Mouse (Mus musculus) CH12.LX (cell line): ENCODE results near the gene Olfr1410. TPM values are rescaled to one million over a fixed set of nuclear protein-coding genes. Genes with fewer than 3 reads are reported as not detected.
A peak's percentile ranks its signal among the peaks of the same experiment; 100 is the strongest.

Experiments used
- DNase-seq: peaks from one replicate; pipeline ENCODE4 v3.0.0-alpha.2; 2013; ENCODE audit errors: extremely low read depth
- H3K27ac ChIP-seq: 2 replicates; pipeline ENCODE4 v1.5.1; 2012; ENCODE audit warnings: low read depth, mild to moderate bottlenecking, control low read depth, moderate library complexity; ENCODE audit not compliant: insufficient read depth
- H3K27me3 ChIP-seq: replicated peaks from 2 replicates; pipeline ENCODE3; 2012; ENCODE audit warnings: inconsistent platforms
- H3K36me3 ChIP-seq, 2 experiments: replicated peaks in 1 of 2; 2 replicates each; pipeline versions ENCODE3 to v1.6.1; 2012; ENCODE audit warnings: inconsistent platforms in 1 of 2, low read length in 1 of 2, mild to moderate bottlenecking in 1 of 2, mixed read lengths in 1 of 2, moderate library complexity in 1 of 2; ENCODE audit not compliant: control insufficient read depth in 1 of 2, insufficient read depth in 1 of 2
- H3K4me1 ChIP-seq, 2 experiments: 2 replicates each; pipeline ENCODE4 v1.6.1; 2012; ENCODE audit warnings: inconsistent platforms in 1 of 2, moderate library complexity in 1 of 2; ENCODE audit not compliant: insufficient read depth in 2 of 2, control insufficient read depth in 1 of 2
- H3K4me2 ChIP-seq: 2 replicates; pipeline ENCODE4 v1.6.1; 2012; ENCODE audit warnings: low read depth, mild to moderate bottlenecking, control low read depth; ENCODE audit not compliant: poor library complexity, insufficient read depth, severe bottlenecking
- H3K4me3 ChIP-seq, 3 experiments: fragments of 150-350 bp in 1 of 3; sonication (generic) in 1 of 3; replicated peaks in 1 of 3; 2 replicates each; pipeline versions ENCODE3 to v1.5.1; 2011 to 2012; ENCODE audit warnings: low read depth in 2 of 3, low read length in 2 of 3, mild to moderate bottlenecking in 2 of 3, moderate library complexity in 2 of 3, control low read depth in 1 of 3, improper control_type of control experiment in 1 of 3, inconsistent platforms in 1 of 3, mixed read lengths in 1 of 3; ENCODE audit not compliant: poor library complexity in 1 of 3
- H3K79me2 ChIP-seq: replicated peaks from 2 replicates; pipeline ENCODE4 v1.6.1; 2012; ENCODE audit warnings: mild to moderate bottlenecking, moderate library complexity; ENCODE audit not compliant: control insufficient read depth, poor library complexity, insufficient read depth, severe bottlenecking; ENCODE audit errors: extremely low read depth
- H3K9ac ChIP-seq: 2 replicates; pipeline ENCODE4 v1.6.1; 2012; ENCODE audit warnings: low read depth, mild to moderate bottlenecking, control low read depth, moderate library complexity; ENCODE audit not compliant: insufficient read depth
- H3K9me3 ChIP-seq: replicated peaks from 2 replicates; pipeline ENCODE3; 2012; ENCODE audit warnings: low read length, inconsistent platforms, mixed read lengths
- CHD1 ChIP-seq: IDR thresholded peaks from 2 replicates; pipeline ENCODE4 v1.6.1; 2012; ENCODE audit warnings: low read depth, low read length, improper control_type of control experiment, inconsistent platforms
- CTCF ChIP-seq, 2 experiments: IDR thresholded peaks in 1 of 2; conservative IDR thresholded peaks in 1 of 2; 2 replicates each; pipeline ENCODE4 v1.5.1; 2011 to 2012; ENCODE audit warnings: low read depth in 2 of 2, low read length in 2 of 2, improper control_type of control experiment in 1 of 2, inconsistent platforms in 1 of 2, mild to moderate bottlenecking in 1 of 2, moderate library complexity in 1 of 2
- E2F4 ChIP-seq: IDR thresholded peaks from 2 replicates; pipeline ENCODE4 v1.6.1; 2011; ENCODE audit warnings: low read depth, low read length, improper control_type of control experiment; ENCODE audit not compliant: insufficient replicate concordance
- ETS1 ChIP-seq: conservative IDR thresholded peaks from 2 replicates; pipeline ENCODE4 v1.6.1; 2012; ENCODE audit warnings: low read depth, mild to moderate bottlenecking, inconsistent platforms, low read length, improper control_type of control experiment, moderate library complexity
- IRF4 ChIP-seq: IDR thresholded peaks from 2 replicates; pipeline ENCODE4 v1.6.1; 2014; ENCODE audit warnings: low read depth, mild to moderate bottlenecking, inconsistent platforms, low read length, improper control_type of control experiment
- JUN ChIP-seq: IDR thresholded peaks from 2 replicates; pipeline ENCODE4 v1.6.1; 2011; ENCODE audit warnings: low read depth, mild to moderate bottlenecking, low read length, improper control_type of control experiment, moderate library complexity; ENCODE audit not compliant: insufficient read depth
- JUND ChIP-seq: conservative IDR thresholded peaks from 2 replicates; pipeline ENCODE4 v1.6.1; 2011; ENCODE audit warnings: low read depth, low read length, improper control_type of control experiment
- KAT2A ChIP-seq: IDR thresholded peaks from 2 replicates; pipeline ENCODE4 v1.6.1; 2012; ENCODE audit warnings: low read length, improper control_type of control experiment, inconsistent platforms; ENCODE audit not compliant: insufficient replicate concordance
- MAFK ChIP-seq: IDR thresholded peaks from 2 replicates; pipeline ENCODE4 v1.6.1; 2011; ENCODE audit warnings: low read length, improper control_type of control experiment; ENCODE audit not compliant: insufficient replicate concordance
- MAZ ChIP-seq: IDR thresholded peaks from 2 replicates; pipeline ENCODE4 v1.6.1; 2012; ENCODE audit warnings: low read depth, mild to moderate bottlenecking, inconsistent platforms, low read length, improper control_type of control experiment, moderate library complexity
- MXI1 ChIP-seq: IDR thresholded peaks from 2 replicates; pipeline ENCODE4 v1.6.1; 2011; ENCODE audit warnings: mild to moderate bottlenecking, low read depth, low read length, improper control_type of control experiment
- MYC ChIP-seq: IDR thresholded peaks from 2 replicates; pipeline ENCODE4 v1.6.1; 2011; ENCODE audit warnings: low read depth, mild to moderate bottlenecking, improper control_type of control experiment, low read length
- NELFE ChIP-seq: IDR thresholded peaks from 2 replicates; pipeline ENCODE4 v1.6.1; 2011; ENCODE audit warnings: low read depth, low read length, improper control_type of control experiment
- PAX5 ChIP-seq: IDR thresholded peaks from 2 replicates; pipeline ENCODE4 v1.6.1; 2012; ENCODE audit warnings: low read length, inconsistent platforms, mixed read lengths
- POLR2A ChIP-seq: IDR thresholded peaks from 2 replicates; pipeline ENCODE4 v1.6.1; 2011; ENCODE audit warnings: low read depth, mild to moderate bottlenecking, improper control_type of control experiment, low read length
- POLR2AphosphoS2 ChIP-seq: IDR thresholded peaks from 2 replicates; pipeline ENCODE4 v1.6.1; 2011; ENCODE audit warnings: low read depth, low read length, improper control_type of control experiment
- RAD21 ChIP-seq: IDR thresholded peaks from 2 replicates; pipeline ENCODE4 v1.6.1; 2011; ENCODE audit warnings: low read depth, mild to moderate bottlenecking, low read length, improper control_type of control experiment, moderate library complexity
- RCOR1 ChIP-seq: conservative IDR thresholded peaks from 2 replicates; pipeline ENCODE4 v1.6.1; 2012; ENCODE audit warnings: low read depth, mild to moderate bottlenecking, inconsistent platforms, low read length, improper control_type of control experiment
- SMC3 ChIP-seq: IDR thresholded peaks from 2 replicates; pipeline ENCODE4 v1.6.1; 2011; ENCODE audit warnings: low read depth, low read length, improper control_type of control experiment
- TCF12 ChIP-seq: IDR thresholded peaks from 2 replicates; pipeline ENCODE4 v1.6.1; 2014; ENCODE audit warnings: low read depth, mild to moderate bottlenecking, inconsistent platforms, low read length, improper control_type of control experiment
- UBTF ChIP-seq: IDR thresholded peaks from 2 replicates; pipeline ENCODE4 v1.6.1; 2012; ENCODE audit warnings: low read depth, mild to moderate bottlenecking, inconsistent platforms, low read length, improper control_type of control experiment, moderate library complexity
- USF2 ChIP-seq: conservative IDR thresholded peaks from 2 replicates; pipeline ENCODE4 v1.6.1; 2011; ENCODE audit warnings: low read depth, low read length, improper control_type of control experiment
- ZC3H11A ChIP-seq: IDR thresholded peaks from 2 replicates; pipeline ENCODE4 v1.6.1; 2012; ENCODE audit warnings: low read depth, mild to moderate bottlenecking, inconsistent platforms, low read length, improper control_type of control experiment
- ZNF384 ChIP-seq: IDR thresholded peaks from 2 replicates; pipeline ENCODE4 v1.6.1; 2012; ENCODE audit warnings: low read depth, low read length, improper control_type of control experiment, inconsistent platforms
- dilution Hi-C: fragments of 300-500 bp; cut with MboI; formaldehyde crosslinking; loops from 2 replicates; pipeline ENCODE4 v1.14.3; 2020; ENCODE audit warnings: low sequenced_read_pairs; ENCODE audit not compliant: extremely low pct_unique_long_range_greater_than_20kb, extremely low pct_ligation_motif_present
- in situ Hi-C: fragments of 300-500 bp; cut with MboI; formaldehyde crosslinking; loops from 3 replicates; pipeline ENCODE4 v1.14.3; 2019; ENCODE audit warnings: low sequenced_read_pairs, low pct_ligation_motif_present, low pct_unique_long_range_greater_than_20kb, mixed read lengths
- polyA plus RNA-seq: library from polyadenylated mRNA; unstranded; fragments of >175 nt; gene quantifications from 2 replicates; pipeline ENCODE4 v1.2.1, GENCODE M21; 2012; ENCODE audit warnings: low read depth; ENCODE audit not compliant: insufficient read length
- total RNA-seq, 2 experiments: library from RNA; depleted of rRNA; stranded (reverse); fragments of 300-350 nt in 1 of 2; fragments of >200 nt in 1 of 2; gene quantifications; 2 replicates each; pipeline ENCODE4 v1.2.3; 2012 to 2014

The Olfr1410 gene
- total and polyA plus RNA-seq, 3 experiments: 0.08 TPM; not detected in 2

DNA sequence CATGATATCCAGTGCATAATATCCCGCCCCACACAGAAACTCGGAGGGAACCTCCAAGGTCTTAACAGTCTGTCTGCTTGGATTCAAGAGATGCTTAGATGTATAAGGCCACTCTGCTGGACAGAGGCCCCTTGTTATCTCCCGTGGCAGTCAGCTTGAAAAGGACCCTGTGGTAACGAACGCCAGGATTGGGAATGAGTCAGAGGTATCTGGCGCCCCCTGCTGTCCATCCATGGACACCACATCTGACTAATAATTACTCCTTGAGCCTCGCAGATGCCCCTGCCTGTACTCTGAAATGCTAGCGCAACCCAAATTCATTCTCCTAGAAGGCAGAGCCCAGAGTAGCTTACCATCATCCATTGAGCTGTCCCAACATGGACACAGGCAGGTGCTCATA, 42.2 kb downstream of the Olfr1410 start:
- no peak overlapping the region for H3K27ac ChIP-seq
- H3K4me2 ChIP-seq: peak overlapping the region; percentile 27
- peak; percentile 68 for DNase-seq
- H3K9ac ChIP-seq: no peak overlapping the region
- H3K9me3 ChIP-seq: no peaks in the 10 kb centered on the region
- 0 out of 2 replicates have a peak, but pooled peaks have one; percentile 23 for TF ChIP-seq NELFE
- no peak for TF ChIP-seq MYC
- TF ChIP-seq ETS1: no peak
- TF ChIP-seq KAT2A: no peak
- TF ChIP-seq RAD21: peak; percentile 65
- TF ChIP-seq CTCF (conservative IDR thresholded peaks at IDR 0.05 in 1 of 2, IDR thresholded peaks at IDR 0.05 in 1 of 2; ENCODE audit: low read depth in 2 of 2, low read length in 2 of 2): peak; percentile 87 to 89
- TF ChIP-seq USF2: no peak
- no peak for TF ChIP-seq POLR2A
- no peak for TF ChIP-seq JUN
- no peak for TF ChIP-seq RCOR1
- 0 out of 2 replicates have a peak, but pooled peaks have one; percentile 1 for TF ChIP-seq ZC3H11A
- 0 out of 2 replicates have a peak, but pooled peaks have one; percentile 8 for TF ChIP-seq JUND
- TF ChIP-seq SMC3: peak; percentile 67
- no peak overlapping the region for H3K4me3 ChIP-seq
- no peaks in the 10 kb centered on the region for H3K79me2 ChIP-seq
- dilution Hi-C loops: no loop called here
- H3K4me1 ChIP-seq: peaks cover 5 to 10% of the 10 kb centered on the region in 2 experiments; a peak in 3 of 4 replicates
- in situ Hi-C loops: no loop called here
- H3K27me3 ChIP-seq: peaks cover 69% of the 10 kb centered on the region
- H3K36me3 ChIP-seq: no peaks in the 10 kb centered on the region

DNA sequence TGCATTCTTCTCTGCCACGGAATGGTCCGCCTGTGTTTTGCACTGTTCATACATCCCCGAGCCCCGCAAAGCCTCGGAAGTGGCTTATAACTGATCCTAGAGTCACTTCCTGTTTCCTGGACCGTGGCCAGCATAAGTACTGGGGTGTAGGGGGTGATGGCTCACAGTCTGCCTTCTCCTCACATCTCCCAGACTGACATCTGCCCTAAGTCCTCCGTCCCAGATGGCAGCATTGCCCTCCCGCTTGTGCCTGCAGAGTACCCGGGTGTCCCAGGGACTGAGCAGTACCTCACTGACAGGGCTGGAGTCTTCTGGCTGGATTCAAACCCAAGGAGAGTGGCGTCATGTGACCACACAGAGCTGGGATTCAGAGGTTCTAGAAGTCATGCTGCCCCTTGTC, 42.6 kb downstream of the Olfr1410 start:
- no peak overlapping the region for H3K9ac ChIP-seq
- no peaks in the 10 kb centered on the region for H3K36me3 ChIP-seq
- peaks cover 5 to 8% of the 10 kb centered on the region in 2 experiments; a peak in 3 of 4 replicates for H3K4me1 ChIP-seq
- peak overlapping the region; percentile 27 for H3K4me2 ChIP-seq
- no peak overlapping the region for H3K4me3 ChIP-seq
- peaks cover 74% of the 10 kb centered on the region for H3K27me3 ChIP-seq
- no peak for DNase-seq
- no peak overlapping the region for H3K27ac ChIP-seq
- no peaks in the 10 kb centered on the region for H3K9me3 ChIP-seq
- dilution Hi-C loops (no loop called here), in situ Hi-C loops (no loop called here)
- TF ChIP-seq TCF12 (no peak), CHD1 (no peak), E2F4 (no peak), PAX5 (no peak), MAFK (no peak), POLR2AphosphoS2 (no peak), MXI1 (no peak), IRF4 (no peak), RCOR1 (no peak), RAD21 (no peak), ZNF384 (no peak), ETS1 (no peak), MAZ (no peak), UBTF (no peak)
- H3K79me2 ChIP-seq: no peaks in the 10 kb centered on the region
